Mouse (Mus musculus) left cerebral cortex, postnatal 36 days (tissue): ENCODE data around the gene Gng5. TPM values are rescaled to one million over a fixed set of nuclear protein-coding genes. Genes with fewer than 3 reads are reported as not detected.

Experiments
- DNase-seq, 2 experiments: peaks; one replicate each; pipeline ENCODE4 v3.0.0; 2021 to 2022; ENCODE audit warnings: low spot score in 2 of 2, mixed read lengths in 1 of 2
- intact Hi-C: fragments of 180-260 bp; cut with DNase I; formaldehyde crosslinking; loops from one replicate; pipeline ENCODE4 v1.15.1; 2025
- total RNA-seq, 2 experiments: library from RNA; stranded (reverse); gene quantifications; 2 replicates each; pipeline ENCODE4 v1.2.3; 2021

The Gng5 gene
- 10 to 100 TPM; 45.4 to 45.7 TPM for total RNA-seq

GRCm38 (mm10) chr3:146499431-146500002 lies at the start of gene Gng5, which contains the start of gene Spata1:
TSS of gene Gng5 (plus strand) at chr3:146499807.
TSS of gene Spata1 (minus strand) at chr3:146499753.
- intact Hi-C loops = loop anchor here (5.0 to 10.0 kb wide), 2 partner anchors 157 to 315 kb away; no protein-coding TSS in a partner anchor
- peak; percentile 56 to 58 for DNase-seq

- DNase-seq = peak; percentile 90 to 91
- intact Hi-C loops = no loop called here
Measured at GRCm38 (mm10) chr3:146450371-146450841, 49.2 kb upstream of the Gng5 start.

GRCm38 (mm10) chr3:146451375-146451774 lies 48.2 kb upstream of the Gng5 start:
- intact Hi-C loops = no loop called here

GRCm38 (mm10) chr3:146462939-146463338 lies 36.7 kb upstream of the Gng5 start:
- intact Hi-C loops = no loop called here
- DNase-seq = no peak

More at GRCm38 (mm10) chr3:146451375-146451774, 48.2 kb upstream of the Gng5 start:
- no peak for DNase-seq

GRCm38 (mm10) chr3:146469226-146469625 lies 30.4 kb upstream of the Gng5 start:
- no peak for DNase-seq
- intact Hi-C loops = no loop called here

GRCm38 (mm10) chr3:146472657-146473056 lies 26.9 kb upstream of the Gng5 start:
- DNase-seq = no peak
- intact Hi-C loops = no loop called here

DNA sequence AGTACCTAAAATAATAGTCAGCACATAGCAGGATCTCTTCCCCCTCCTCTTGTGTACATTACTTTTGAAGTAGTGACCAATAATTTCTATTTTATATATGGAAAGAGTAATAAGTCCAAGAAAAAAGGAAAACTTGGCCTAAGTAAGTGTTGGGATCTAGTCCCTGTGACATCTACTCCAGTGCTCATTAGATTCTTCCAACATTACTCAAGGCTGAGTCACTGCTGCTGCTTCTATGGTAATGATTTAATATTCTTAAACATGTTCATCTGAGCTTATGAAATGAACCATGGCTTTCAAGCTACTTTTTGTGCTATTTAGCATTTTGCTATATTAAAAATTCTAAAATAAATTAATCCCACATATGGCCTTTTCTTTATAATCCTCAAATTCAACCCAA lies 25.9 kb upstream of the Gng5 start:
- no peak for DNase-seq
- intact Hi-C loops = no loop called here

DNA sequence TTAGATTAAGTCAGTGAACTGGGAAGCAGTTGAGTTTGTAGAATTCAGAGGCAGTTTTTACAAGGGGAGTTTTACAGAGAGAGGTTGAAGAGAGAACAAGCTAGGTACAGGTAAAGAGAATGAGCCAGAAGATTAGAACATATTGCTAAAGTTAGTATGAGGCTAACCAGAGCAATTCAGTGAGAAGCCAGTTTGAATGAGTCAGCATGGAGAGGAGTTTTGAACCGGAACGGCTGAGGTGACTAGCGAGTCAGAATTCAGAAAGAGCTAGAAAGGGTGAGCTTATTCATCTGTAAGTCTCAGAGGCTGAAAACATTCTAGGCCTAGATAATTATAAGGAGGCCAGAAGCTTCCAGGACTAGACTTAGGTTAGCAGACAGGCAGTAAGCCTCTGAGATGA lies 25.2 kb upstream of the Gng5 start:
- no peak for DNase-seq
- intact Hi-C loops = no loop called here

- intact Hi-C loops = no loop called here
- DNase-seq = no peak
Measured at GRCm38 (mm10) chr3:146482044-146482443, 17.6 kb upstream of the Gng5 start.

DNA sequence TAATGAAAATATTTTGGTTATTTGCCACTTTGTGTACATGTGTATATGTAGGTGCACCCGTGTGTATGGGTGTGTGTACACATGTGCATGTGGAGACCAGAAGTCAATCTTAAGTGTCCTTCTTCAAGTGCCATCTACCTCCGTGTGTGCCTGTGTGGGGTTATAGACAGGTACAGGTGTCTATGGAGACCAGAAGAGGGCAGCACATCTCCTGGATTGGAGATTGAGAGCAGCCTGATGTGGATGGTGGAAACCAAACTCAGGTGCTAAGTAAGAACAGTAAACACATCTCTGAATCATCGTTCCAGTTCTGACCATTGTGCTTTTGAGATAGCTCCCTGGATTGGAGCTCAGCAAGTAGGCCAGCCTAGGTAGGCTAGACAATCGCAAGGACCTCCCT lies 13.1 kb upstream of the Gng5 start:
- intact Hi-C loops = no loop called here
- DNase-seq = no peak

GRCm38 (mm10) chr3:146494941-146495340 lies 4.7 kb upstream of the Gng5 start:
- intact Hi-C loops = loop anchor here (5.0 kb wide), 1 partner anchor 153 kb away; no protein-coding TSS in a partner anchor
- DNase-seq = no peak

GRCm38 (mm10) chr3:146498989-146499388 lies 618 bp upstream of the Gng5 start:
- intact Hi-C loops = loop anchor here (5.0 kb wide), 1 partner anchor 157 kb away; no protein-coding TSS in a partner anchor
- no peak for DNase-seq

GRCm38 (mm10) chr3:146500003-146500809 lies 599 bp downstream of the Gng5 start:
- peak; percentile 11 to 28 for DNase-seq
- intact Hi-C loops = loop anchor here (10.0 kb wide), 1 partner anchor 315 kb away; no protein-coding TSS in a partner anchor

DNA sequence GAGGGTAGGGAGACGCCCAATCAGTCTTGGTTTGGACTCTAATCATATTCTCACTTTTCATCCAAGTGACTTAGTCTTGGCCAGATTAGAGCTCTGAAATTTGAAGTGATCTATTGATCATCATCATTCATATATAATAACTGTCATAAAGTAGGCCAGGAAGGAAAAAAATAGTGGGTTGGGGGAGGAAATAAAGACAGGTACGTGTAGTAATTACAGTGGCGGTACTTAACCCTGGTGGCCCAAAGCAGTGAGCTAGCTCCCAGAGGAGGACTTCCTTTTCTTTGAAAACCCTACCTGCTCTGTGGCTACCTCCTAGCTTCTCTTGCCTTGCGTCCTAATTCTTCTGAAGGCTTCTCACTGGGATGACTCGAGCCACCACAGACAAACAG lies 1.2 kb downstream of the Gng5 start:
- no peak for DNase-seq
- intact Hi-C loops = loop anchor here (10.0 kb wide), 1 partner anchor 316 kb away; no protein-coding TSS in a partner anchor

DNA sequence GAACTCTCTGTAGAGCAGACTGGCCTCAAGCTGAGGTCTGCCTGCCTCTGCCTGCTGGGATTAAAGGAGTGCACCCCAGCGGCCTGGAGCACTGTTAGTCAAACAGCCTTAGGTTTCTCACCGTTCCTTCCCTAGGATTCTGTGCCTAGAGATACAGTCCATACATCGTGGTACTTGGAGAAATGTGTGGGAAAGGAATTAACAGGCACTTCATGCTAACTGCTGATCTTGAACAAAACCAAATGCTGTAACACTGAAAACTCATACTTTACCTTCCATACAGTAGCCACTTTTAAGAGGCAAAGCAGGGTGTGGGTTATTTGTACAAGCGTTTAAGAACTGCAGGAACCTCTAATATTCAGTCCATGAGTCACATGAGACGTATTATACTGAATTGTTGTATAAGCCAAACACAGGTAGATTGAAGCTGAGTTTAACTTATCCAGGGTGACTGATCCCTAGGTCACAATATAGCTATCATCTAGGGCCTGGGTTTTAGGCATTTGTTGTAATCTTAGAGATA lies 2.1 kb downstream of the Gng5 start:
- intact Hi-C loops = loop anchor here (10.0 kb wide), 1 partner anchor 317 kb away; no protein-coding TSS in a partner anchor
- no peak for DNase-seq

GRCm38 (mm10) chr3:146506711-146507110 lies 7.1 kb downstream of the Gng5 start:
- intact Hi-C loops = loop anchor here (10.0 kb wide), 1 partner anchor 322 kb away; no protein-coding TSS in a partner anchor
- DNase-seq = no peak

- DNase-seq = no peak
- intact Hi-C loops = loop anchor here (5.0 kb wide), 2 partner anchors 247 to 262 kb away; no protein-coding TSS in a partner anchor
Measured at GRCm38 (mm10) chr3:146520226-146520797, 20.7 kb downstream of the Gng5 start.

DNA sequence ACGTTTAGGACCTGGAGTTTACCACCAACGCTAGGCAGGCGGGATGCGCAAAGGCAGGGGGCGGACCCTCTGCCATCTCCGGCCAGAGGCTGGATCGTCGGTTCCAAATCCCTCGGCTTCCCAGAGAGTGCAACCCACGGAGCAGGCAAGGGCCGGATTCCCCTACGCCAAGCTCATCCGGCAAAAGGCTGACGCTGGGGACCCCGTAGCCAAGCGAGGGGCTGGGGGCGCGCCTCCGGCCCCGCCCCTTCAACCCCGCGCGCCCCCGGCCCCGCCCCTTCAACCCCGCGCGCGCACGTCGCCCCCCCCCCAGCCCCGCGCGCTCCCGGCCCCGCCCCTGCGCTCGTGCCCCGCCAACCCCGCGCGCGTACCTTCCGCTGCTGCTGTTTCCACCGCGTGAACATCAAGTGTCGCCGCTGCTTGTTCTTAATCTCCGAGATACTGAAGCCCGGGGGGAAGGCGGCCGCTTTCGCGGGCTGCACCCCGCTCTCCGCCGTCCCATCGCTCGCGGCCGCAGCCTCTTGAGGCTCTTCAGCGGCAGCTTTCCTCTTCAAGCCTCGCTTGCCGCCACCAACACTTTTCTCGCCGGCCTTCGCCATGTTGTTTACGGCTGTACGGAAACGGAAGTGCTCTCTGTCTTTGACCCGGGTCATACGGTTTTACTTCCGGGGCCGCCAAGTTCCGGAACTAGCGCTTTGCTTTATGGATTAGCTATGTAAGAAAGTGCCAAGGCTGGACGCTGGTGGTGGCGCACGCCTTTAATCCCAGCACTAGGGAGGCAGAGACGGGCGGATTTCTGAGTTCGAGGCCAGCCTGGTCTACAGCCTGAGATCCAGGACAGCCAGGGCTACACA lies 21.4 kb downstream of the Gng5 start, which contains the start of gene Rpf1:
TSS of gene Rpf1 (minus strand) at position 632 of the 854 bp plus-strand sequence.
- intact Hi-C loops = loop anchor here (5.0 kb wide), 2 partner anchors 246 to 261 kb away; no protein-coding TSS in a partner anchor
- peak; percentile 93 for DNase-seq

DNA sequence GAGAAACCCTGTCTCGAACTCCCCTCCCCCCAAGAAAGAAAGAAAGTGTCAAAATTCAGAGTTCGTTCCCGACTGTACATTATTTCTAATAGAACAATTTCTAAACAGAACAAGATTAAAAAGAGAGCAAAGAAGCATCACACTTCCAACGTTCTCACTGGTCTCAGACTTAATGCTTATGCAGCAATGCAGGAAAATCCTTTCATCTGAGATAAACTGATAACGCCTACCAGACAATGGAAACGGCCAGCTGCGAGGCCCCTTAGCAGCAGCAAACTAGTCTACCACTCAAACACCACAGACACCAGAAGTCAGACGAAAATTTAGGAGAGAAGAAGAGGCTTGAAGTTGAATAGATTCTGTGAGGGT lies 22.0 kb downstream of the Gng5 start:
- intact Hi-C loops = loop anchor here (5.0 kb wide), 2 partner anchors 246 to 261 kb away; no protein-coding TSS in a partner anchor
- no peak for DNase-seq
